Mouse (Mus musculus): ENCODE results near the gene Rabl6. TPM values are rescaled to one million over a fixed set of nuclear protein-coding genes. Genes with fewer than 3 reads are reported as not detected.
A peak's percentile ranks its signal among the peaks of the same experiment; 100 is the strongest.

Rabl6 gene
- 10 to 100 TPM; 82.3 to 97.5 TPM for total RNA-seq (2021)
- long read RNA-seq, experiment 1, transcript Rabl6-201 (15 exons, 3,230 nt), result major isoform, 36 of 58 reads
- long read RNA-seq, experiment 1, partial matches to known transcripts, result 6 of 58 reads
- long read RNA-seq, experiment 1, other reads (novel, unspliced or antisense), result 16 of 58 reads
- long read RNA-seq, experiment 2, transcript Rabl6-201 (15 exons, 3,230 nt), result major isoform, 23 of 91 reads
- long read RNA-seq, experiment 2, partial matches to known transcripts, result 53 of 91 reads
- long read RNA-seq, experiment 2, other reads (novel, unspliced or antisense), result 15 of 91 reads

DNA sequence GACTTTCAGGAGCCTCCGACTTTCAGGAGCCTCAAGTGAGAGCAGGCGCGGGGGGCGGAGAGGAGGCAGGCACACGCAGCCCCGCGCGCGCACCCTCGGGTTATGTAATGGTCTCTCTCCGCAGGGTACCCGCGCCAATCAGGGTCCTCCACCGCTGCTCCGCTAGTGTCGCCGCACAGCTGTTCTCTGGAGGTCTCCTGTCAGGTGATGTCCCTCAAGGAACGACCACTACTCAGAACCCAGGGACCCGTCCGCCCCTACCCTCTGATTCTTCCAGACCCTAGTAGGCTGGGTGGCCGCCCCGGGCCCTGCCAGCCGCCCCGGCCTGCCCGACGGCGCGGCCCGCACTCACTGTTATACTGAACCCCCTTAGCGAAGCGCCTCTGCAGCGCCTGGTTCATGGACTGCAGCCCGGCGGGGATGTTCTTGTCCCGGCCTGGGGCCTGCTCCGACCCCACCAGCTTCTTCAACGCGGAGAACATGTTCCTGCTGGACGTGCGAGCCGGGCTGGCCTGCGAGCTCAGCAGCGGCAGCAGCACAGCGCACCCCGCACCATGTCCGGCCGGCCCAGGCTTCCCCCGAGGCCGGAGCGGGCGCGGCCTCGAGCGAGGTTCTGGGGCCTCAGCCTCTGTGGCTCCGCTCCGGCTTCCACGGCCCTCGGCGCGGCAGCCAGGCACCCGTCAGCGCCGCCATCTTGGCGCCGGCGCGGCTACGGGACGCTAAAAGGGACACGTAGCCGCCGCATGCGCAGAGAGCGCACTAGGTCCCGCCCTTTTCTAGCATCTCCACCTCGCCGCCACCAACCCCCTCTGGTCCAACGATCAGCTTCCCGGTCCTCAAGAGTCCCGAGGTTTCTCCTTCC lies at the start of gene Rabl6:
Gene Rabl6 (minus strand): TSS at position 761 of the 862 bp plus-strand sequence.
- DNase-seq (ENCODE audit: low spot score in 2 of 2), result peak; percentile 89 to 91

DNA sequence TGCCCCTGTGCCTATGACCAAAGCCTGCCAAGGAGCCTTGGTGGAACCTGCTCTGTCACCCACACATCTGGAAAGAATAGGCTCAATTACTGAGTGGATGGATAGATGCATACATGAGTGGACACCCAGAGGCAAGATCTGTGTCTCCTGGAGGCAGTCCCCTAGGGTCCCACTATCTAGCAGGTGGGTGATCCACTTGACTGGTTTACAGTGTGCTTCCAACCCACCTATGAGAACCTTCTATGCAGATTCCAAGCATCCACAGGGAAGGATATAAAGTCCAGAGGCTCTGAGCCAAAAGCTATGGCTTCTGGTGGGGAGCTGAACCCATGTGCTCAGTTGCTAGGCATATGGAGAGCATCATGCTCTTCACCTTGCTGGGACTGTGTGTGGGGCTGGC lies 49.3 kb upstream of the Rabl6 start, which contains the start of gene Lcn5:
Gene Lcn5 (plus strand): TSS at position 301 of the 400 bp plus-strand sequence.
- DNase-seq (ENCODE audit: low spot score in 2 of 2), result no peak

DNA sequence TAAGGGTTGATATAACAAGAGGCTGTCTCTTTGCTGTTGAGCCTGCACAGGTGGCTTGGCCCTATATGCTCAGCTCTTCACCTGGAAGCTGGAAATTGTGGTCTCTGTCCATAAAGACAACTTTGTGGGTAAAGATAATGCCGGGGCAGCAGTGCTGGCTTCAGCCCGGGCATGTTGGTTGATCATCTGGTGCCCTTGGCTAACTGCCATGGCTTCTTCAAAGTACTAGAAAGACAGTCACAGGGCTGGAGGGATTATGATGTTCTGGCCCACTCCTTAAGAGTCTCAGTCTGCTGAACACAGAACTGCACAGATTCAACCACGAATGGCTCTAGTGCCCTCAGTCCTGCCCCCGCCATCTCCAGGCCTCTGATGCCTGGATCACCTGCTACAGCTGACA lies 48.9 kb upstream of the Rabl6 start:
- no peak for DNase-seq (ENCODE audit: low spot score in 2 of 2)

DNA sequence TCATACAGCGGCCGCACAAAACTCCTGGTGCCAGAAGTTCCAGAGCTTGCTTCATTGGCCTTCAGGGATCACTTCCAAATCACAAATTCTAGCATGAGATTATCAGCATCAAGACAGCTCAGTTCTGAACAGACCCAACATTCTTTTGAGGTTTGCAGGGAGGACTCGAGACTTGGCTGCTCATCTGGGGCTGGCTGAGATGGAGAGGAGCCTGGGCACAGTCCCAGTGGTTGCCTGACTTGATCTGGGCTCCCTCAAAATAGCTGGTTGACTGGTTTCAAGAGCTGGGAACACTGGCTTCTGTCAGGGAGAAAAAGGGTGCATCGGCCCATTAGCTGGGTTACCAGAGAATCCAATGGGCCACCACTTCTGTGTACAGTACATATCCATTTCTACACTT lies 48.4 kb upstream of the Rabl6 start:
- no peak for DNase-seq (ENCODE audit: low spot score in 2 of 2)

DNA sequence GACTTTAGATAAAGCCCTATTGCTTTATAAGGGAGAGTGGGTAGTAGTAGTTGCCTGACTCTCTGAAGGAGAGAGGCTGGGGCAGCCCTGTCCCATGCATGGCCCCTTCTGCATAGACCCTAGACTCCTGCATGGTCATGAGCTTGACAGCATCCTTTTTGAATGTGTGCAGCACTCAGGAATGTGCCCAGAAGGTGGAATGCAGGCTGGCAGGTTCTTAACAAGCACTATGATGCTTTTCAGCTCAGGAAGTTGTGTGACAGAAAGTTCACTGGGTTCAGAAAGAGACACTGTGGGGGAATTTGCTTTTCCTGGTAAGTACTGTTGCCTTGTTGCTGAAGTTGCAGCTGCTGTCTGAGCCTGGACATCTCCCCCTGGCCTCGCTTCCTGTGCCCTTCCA lies 46.2 kb upstream of the Rabl6 start:
- DNase-seq (ENCODE audit: low spot score in 2 of 2), result no peak

DNA sequence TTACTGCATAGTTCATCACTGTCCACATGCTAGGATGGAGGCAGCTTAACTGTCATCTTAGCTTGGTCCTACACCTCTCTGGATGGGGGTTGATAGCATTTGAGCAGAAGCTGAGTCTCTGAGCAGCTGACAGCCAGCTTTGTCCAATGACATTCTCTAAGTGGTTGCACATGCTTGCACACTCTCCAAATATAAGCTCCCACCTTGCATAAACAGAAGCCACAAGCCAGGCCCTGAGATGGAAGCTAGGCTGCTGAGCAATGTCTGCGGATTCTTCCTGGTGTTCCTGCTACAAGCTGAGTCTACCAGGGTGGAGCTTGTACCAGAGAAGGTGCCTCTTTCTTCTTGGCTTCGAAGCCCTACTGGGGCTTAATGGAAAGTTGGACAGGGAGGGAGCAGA lies 44.6 kb upstream of the Rabl6 start, which contains the start of gene Lcn8:
Gene Lcn8 (plus strand): TSS at position 219 of the 400 bp plus-strand sequence.
- no peak for DNase-seq (ENCODE audit: low spot score in 2 of 2)

DNA sequence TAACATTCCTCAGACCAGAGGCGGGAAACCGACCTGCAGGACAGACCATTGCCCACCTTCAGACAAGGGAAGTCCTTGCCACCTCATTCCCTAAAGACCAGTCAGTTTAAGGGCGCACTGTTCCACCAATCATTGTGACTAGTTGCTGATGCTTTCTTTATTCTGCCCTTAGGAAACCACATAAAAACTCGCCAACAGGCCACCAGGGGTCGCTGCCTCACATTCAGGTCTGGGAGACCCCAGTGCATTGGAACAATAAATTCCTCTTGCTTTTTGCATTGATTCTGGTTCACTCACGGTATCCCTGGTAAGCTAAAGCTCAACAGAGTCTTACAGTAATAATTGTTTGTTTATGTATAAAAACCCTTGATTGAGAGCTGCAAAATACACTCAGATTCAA lies 31.6 kb upstream of the Rabl6 start:
- DNase-seq (ENCODE audit: low spot score in 2 of 2), result peak; percentile 39 to 55

DNA sequence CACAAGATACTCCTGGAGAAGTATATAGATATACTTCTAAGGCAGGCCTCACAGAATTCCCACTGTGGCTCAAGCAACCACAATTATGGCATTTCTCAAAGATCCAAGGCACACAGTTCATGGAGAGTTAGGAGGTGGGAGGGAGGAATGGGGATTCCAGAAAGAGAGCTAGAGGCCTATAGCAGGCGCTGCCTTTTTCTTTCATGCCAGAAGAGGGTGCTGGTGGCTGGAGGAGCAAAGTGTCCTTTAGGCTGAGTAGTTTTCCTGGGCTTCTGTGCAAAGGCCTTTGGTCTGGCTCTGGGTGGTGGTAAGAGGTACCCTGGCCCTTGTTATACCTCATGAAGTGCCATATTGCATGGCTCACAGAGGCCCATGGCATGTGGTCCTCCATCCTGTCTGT lies 25.7 kb upstream of the Rabl6 start:
- DNase-seq (ENCODE audit: low spot score in 2 of 2), result no peak

DNA sequence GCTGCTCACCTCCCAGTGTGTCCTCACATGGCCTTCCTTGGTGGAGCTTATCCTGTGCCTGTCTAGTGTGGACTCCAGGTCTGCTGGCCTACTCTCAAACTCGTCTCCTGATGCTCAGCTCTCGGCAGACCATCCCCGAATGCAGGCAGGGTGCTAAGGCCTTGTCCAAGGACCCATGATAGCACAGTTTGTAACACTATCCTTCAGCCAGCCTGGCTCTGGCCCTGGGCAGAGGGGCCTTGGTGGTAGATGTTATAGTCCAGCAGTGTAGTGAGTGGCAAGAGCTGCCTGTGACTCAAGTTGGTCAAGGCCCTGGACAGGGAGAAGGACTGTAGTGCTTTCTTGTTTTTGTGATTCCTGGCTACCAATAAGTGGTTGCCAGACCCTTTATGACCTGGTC lies 25.3 kb upstream of the Rabl6 start:
- no peak for DNase-seq (ENCODE audit: low spot score in 2 of 2)

DNA sequence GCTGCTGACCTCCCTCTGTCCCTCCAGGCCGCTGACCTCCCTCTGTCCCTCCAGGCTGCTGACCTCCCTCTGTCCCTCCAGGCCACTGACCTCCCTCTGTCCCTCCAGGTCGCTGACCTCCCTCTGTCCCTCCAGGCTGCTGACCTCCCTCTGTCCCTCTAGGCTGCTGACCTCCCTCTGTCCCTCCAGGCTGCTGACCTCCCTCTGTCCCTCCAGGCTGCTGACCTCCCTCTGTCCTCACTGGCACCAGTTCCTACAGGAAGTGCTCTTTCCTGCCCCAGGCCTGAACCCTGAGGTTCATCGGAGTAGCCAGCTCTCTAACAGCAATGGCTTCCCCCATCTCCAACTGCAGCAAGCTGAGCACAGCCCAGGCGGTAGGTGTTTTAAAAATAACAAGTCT lies 20.4 kb upstream of the Rabl6 start:
- DNase-seq (ENCODE audit: low spot score in 2 of 2), result no peak

DNA sequence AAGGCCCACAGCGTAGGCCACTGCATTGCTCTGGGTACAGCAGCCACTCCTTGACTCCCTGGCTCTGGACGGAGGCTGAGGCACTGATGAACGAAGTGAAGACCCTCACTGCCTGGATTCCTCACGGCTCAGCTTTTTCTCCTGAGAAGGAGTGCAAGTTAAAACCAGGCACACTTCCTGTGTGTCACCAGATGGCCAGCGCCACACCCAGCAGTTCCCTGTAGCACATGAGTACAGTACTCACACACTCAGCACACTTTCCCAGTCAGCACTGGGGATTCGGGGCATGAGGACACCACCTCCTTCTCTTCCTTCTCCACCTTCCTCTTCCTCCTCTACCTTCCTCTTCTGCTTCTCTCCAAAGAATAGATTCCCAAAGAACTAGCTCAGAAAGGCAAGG lies 19.5 kb upstream of the Rabl6 start, which contains the start of gene Fcna:
Gene Fcna (minus strand): TSS at position 220 of the 400 bp plus-strand sequence.
- no peak for DNase-seq (ENCODE audit: low spot score in 2 of 2)

DNA sequence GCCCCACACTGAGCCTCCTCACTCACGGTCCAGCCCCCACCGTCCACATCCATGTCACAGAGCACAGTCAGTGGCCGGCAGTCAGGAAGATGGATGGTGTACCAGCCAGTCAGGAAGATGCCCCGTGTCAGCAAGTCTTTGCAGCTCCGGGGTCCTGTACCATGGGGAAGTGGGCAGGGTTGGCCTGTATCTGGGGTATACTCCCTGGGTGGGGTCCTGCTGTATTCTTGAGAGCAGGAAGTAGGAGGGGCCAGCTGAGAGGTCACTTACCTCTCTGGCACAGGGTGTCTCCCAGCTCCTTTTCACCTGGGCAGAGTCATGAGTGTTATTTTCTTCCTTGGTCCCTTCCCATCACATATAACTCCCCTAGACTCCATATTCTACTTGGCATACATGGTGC lies 17.7 kb upstream of the Rabl6 start:
- no peak for DNase-seq (ENCODE audit: low spot score in 2 of 2)

DNA sequence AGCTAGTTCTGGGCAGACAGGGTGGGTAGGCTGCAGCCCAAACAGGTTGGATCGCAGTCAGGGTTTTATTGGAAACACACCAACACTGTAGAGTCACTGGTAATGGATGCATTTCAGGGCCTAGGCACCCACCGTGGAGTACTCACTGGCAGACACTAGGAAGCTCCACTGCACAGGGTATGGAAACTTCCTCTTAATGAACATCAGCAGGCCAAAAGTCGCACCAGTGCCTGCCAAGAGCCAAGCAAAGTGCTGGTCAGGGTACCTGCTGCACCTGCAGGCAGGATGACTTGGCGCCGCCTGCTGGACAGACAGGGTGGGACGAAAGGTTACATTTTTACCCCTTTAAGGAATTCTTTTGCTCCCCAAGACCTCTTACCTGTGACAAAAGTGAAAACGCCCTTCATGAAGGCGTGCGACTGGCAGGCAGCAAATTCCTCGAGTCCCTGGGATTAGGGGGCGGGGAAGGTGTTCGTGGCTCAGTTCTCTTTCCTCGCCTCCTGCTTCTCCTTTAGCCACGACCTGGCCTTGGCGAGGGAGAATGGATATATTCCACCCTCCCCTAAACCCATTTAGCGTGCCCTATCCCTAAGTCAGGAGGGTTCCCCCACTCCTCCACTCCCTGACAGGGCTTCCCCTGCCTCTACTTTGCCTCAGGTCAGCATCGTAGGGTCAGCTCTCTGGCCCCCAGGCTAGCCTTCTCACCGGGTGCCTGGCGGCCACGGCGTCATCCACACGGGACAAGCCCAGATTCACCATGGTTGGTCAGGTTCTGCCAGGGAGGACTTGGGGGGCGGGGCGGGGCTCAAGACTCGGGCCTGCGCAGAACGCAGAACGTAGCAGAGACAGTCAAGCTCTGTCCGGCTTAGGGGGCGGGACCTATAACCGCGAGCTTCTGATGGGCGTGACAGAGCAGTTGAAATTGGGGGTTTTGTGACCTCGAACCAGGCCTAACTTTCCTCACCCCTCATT lies 13.2 kb upstream of the Rabl6 start, which contains the start of gene Tmem141:
Gene Tmem141 (minus strand): TSS at position 777 of the 972 bp plus-strand sequence.
- DNase-seq (ENCODE audit: low spot score in 2 of 2), result peak; percentile 84

DNA sequence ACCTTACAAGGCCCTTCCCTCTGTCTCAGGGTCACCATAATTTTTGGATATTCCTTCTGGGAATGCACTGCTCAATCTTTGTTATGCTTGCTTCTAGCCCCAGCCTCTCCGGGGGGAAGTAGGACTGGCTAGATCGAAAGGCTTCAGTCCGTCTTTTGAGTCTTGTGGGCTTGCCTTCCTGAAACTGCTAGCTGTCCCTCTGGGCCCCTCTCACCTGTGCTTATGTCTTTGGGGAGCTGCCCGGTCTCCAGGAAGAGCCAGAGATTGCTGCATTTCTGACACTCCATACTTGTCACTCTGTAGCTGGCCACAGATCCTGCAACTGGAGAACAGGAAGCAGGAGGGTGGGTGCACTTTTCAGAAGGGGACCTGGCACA lies 12.5 kb upstream of the Rabl6 start:
- no peak for DNase-seq (ENCODE audit: low spot score in 2 of 2)

DNA sequence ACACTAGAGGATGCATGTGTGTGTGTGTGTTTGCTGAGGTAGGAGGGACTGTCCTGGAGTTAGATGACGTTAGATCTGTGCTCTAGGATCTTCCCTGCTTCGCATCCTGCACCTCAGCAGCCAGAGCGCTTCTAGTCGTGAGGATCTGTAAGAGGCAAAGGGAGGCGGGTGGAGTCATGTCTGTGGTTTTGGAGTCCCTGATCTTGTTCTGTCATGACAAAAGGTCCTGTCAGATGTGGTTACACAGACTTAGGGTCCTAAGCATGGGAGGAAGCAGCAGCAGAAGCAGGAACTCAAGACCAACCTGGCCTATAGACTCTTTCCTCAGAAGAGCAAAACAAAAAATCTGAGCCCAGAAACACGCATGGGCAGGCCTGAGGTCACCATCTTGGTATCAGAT lies 12.1 kb upstream of the Rabl6 start:
- no peak for DNase-seq (ENCODE audit: low spot score in 2 of 2)

DNA sequence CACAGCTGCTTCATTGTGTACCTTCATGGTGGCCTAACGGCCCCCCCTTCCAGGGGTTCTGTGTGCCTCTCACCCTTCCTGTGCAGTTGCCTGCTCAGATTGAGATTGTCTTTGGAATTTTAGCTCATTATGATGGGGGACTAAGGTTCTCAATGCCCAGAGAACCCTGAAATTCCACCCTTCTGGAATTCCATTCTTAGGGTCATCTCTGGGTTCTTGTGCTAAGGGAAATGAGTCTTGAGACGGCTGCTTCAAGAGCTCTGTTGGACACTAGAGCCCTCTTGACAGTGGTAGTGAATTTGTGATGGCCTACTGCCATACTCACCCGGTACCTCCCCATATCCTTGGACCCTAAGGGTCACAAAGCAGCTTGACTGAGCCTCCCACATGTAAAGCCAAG lies 9.3 kb upstream of the Rabl6 start, which contains the start of gene Ccdc183:
Gene Ccdc183 (minus strand): TSS at position 101 of the 400 bp plus-strand sequence.
- no peak for DNase-seq (ENCODE audit: low spot score in 2 of 2)

DNA sequence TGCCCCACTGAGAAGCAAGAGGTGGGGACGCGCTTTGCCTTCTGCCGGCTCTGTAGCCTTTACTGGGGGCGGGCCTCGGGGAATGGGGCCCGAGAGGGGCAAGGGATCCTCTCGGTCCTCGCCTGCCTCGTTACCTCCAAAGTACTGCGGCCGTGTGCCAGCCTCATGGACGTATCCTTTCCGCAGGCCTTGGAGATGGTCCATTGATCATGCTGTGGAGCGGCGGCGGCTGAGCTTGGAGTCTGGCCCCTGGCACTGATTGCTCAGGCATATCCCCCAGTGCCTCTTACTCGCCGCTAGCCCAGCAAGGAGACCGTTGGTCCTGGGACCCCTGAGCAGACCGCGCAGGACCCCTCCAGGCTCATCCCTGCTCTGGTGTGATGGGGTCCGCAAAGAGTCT lies 8.1 kb upstream of the Rabl6 start:
- no peak for DNase-seq (ENCODE audit: low spot score in 2 of 2)

DNA sequence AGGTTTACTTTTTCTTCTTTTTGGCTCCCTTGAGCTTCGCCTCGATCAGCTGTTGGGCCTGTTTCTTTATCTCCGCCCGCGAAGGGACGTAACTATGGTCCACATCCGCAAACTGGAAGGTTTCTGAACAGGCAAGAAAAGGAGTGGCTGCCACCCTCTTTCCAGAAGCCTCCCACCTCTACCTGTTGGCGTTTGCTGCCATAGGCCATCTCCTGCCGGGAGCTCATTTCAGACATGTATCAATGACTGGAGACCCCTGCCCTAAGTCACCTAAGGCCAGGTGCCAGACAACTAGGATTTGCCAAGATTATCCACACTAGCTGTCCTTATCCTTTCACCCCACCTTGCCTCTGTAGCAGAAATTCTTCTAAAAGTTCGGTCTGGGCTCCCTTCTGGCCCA lies 350 bp upstream of the Rabl6 start:
- DNase-seq (ENCODE audit: low spot score in 2 of 2), result no peak

DNA sequence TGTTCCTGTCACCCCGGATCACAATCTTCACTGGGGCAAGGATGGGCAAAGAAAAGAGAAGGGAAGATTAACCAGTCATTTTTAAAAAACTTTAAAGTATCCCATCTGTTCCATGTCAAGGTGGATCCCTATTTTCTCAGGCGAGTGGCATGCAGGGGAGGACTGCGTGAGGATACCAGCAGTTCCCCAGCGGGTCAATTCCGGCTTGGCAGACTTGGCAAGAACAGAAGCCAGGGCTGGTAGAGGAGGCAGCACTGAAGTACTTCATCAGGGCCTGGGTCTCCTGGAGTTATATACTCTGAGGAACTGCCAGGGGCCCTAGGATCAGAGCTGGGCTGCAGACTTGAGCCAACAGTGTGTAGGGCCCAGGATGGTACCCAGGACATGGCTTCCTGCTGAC lies 5.8 kb downstream of the Rabl6 start:
- DNase-seq (ENCODE audit: low spot score in 2 of 2), result no peak

DNA sequence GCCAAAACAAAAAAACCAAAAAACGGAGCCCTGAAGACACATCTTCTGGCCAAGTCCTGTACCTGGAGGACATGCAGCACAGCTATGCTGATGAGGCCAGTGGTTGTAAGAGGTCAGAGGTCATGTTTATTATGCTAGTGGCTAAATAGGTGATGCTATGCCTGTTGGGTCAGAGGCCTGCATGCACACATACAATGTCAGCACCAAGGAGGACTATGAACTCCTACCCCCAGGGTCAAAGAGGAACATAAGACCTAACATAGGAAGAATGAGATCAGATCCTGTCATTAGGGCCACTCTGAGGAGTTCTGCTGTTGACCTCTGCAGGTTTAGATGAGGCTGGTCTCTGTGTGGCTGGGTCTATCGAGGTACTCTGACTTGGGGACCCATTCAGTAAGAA lies 8.3 kb downstream of the Rabl6 start:
- DNase-seq (ENCODE audit: low spot score in 2 of 2), result no peak

DNA sequence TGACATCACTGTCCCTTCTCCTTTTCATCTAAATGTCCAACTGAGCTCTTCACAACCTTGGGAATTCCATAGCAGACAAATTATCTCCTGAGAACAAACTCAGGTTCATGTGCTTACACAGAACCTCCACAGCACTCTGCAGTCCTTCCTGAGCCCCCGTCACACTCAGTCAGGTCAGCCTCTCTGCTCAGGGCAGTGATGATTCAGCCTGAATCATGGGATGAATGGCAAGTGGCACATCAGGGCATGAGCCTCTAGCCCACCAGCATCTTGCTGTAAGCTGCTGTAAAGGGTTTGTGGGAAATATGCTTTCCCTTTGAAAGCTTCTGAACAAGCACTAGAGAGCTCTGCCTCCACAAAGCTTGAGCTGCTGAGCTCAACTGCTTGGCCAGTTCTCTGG lies 9.6 kb downstream of the Rabl6 start:
- no peak for DNase-seq (ENCODE audit: low spot score in 2 of 2)
